Mouse (Mus musculus): Measurements from ENCODE around the gene Gm5737.

Gene Gm5737

DNA sequence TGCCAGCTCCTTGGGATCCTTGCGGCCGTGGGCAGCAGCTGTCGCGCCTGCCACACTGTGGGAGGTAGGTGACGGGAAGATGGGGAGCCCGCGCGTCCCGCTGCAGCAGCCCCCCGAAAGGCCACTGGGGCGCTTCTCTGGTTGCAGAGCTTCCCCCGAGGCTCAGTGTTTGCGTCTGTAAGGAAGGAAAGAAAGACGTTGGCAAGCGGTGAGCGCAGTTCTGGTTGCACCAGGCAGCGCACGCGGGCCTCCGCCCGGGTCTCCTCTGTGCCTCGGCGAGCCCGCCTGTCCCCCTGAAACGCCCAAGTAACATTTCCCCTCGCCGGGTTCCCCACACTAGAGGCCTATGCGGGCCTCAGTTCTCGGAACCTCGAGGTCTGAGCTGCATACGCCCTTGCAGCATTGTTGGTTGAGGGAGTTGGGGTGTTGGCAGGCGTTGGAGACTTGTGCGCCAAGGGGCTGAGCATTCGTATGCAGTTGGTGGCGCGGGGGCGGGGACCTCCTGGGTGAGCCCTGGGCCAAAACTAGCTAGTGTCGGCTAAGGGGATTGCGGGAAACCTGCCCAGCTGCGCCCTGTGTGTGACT, 31.0 kb downstream of the Gm5737 start:
- peak; percentile 53 for ATAC-seq (ENCODE audit: low TSS enrichment)

DNA sequence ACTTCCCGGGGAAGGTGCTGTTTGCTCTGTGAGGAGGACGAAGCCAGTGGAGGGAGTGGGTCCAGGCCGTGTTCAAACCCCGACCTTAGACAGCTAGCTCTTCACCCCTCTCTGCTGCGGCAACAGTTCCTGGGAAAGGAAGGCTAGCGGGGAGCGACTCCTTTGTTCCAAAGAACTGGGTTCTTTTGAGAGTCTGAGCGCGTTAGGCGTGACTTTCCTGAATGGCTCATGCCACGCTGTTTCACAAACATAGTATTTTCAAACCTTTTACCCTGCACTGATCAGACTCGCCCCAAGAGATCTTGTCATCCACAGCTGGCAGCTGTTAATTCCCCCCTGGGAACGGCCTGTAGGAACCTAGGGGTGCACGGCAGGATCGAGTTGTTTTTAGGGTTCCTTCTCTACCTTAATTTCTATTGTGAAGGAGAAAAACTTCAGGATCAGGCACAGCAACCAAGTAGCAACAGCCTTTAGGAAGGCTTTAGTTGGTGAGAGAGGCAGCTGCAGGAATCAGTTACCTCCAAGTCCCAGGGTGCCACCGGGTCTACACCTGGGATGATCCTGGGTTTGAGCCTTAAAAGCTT, 31.8 kb downstream of the Gm5737 start:
- no peak for ATAC-seq (ENCODE audit: low TSS enrichment)

DNA sequence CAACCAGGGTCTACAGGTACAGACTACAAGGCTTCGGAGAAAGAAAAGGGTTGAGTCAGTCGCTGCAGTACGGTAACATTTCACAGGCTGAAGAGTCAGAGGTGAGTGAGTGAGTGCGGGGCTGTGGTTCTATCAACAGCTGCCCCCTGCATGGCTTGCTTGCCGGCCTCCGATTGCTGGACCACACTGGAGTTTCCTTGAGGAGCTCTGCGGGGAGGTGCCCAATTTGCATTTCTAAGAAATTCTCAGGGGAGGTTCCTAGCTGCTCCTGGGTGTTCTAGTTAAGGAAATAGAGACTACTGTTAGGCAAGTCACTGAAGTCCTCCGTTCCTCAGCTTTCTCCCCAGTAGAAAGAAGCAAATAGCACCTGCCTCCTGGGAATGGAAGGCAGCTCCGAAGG, 32.5 kb downstream of the Gm5737 start:
- ATAC-seq (ENCODE audit: low TSS enrichment) = no peak

DNA sequence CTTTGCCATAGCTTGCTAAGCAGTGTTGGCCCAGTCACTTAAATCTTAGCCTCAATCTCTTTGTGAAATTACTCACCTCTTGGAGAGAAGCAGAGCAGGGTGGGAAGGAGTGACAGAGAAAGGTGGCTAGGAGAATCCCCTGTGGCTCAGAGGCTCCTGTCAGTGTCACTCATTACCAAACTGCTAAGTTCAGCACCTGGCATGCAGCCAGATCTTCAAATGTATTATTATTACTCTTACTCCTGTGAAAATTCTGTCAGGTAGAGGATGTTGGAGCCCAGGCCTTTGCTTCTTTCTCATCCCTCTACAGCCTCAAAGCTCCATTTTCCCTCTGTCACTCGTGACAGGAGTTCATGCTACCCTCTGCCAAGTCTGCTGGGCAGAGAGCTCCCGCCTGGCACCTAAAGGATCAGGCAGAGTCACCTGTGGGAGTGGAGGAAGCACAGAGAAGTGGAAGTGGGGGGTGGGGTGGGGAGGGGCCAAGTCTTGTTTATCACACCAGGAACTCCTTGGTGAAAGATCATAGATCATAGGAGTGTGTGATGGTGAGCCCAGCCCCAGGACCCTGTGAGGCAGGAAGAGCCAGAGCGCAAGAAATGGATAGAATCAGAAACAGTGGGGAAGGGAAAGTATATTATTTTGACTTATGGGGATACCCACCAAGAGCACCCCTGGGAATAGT, 36.8 kb downstream of the Gm5737 start:
- ATAC-seq (ENCODE audit: low TSS enrichment) = no peak

DNA sequence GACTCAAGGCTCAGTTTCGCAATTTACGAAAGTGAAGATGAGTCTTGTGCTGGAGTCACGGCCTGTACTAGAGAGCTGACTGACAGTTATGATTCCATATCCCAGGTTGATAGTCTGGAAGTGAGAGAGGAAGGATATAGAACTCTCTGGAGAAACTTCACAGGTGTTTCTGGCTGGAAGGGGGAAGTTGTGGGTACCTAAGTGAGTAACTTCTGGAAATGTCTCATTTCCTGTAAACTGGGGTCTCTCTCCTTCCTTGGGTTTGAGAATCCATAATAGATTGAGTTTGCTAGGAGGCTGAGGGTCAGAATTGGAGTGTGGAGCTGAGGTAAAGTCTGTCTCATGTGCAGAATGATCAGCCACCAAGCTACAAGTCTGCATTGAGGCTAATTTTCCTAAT, 38.0 kb downstream of the Gm5737 start:
- ATAC-seq (ENCODE audit: low TSS enrichment) = no peak

DNA sequence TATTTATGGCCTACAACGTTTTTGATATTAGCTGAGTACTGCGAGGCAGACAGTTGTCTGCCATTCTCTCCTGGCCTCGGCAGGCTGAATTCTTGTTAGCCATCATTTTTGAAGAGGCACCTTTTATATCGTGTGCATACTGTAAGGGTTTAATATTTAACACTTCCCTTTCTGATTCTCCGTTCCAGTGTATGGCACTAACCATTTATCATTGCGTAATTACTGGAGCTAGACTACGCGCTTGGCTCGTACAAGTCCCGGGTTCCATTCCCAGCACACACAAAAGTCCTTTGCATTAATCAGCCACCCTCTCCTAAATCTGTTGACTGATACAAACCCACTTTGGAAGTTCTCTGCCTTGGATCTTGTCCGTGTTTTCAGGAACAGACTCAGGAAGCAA, 47.7 kb downstream of the Gm5737 start:
- ATAC-seq (ENCODE audit: low TSS enrichment) = no peak

DNA sequence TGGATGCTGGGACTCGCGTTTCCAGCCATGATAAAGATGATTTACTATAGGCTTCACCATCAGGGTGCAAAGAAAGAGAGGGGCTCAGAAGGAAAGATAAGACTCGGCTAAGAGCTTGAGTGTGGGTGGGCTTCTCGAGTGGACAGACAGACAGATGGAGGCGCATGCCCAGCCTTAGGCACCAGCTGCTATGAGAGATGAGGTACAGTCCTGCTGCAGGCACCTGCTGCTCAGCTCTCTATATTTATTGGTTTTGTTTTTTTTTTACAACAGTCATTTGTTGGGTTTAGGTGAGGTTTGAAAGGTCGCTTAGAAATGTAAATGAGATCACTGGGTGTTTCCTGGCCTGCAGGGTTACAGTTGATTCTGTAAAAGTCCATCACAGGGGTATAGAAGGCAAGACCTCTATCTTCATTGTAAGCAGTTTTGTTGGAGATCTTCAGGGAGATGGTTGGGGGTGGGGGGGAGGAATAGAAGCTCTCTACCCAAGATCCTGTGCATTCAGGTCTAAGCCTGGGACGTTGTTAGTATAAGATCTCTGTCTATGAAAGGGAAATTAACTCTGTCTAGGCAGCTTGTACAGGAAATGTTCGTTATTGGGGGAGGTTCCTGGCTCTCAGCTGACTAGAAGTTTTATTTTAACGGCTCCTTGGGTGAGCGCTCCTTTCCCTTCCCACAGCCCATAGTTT, 48.8 kb downstream of the Gm5737 start:
- no peak for ATAC-seq (ENCODE audit: low TSS enrichment)

DNA sequence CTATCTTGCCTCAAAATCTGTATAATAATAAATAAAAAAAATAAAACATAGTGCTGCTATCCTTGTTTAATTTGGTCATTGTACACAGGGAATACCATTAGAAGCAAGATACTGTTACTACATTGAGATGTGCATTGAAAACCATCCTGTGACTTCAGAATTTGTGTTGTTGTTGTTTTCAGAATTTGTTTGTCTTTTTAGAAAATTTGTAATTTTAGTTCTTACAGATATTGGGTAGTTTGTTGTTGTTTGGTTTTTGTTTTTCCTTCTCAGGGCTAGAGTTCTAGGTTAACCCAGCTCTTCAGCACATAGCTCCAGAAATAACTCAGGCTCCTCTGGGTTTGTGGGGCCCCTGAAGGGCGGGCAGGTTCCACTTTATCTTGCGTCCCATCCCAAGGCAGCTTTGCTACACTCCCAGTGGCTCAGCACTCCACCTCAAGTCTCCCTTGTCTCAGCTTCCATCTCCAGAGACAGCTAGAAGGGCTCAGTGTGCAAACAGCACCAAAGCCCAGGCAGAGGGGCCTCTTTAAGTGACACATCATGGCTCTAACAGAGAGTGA, 49.4 kb downstream of the Gm5737 start:
- no peak for ATAC-seq (ENCODE audit: low TSS enrichment)

DNA sequence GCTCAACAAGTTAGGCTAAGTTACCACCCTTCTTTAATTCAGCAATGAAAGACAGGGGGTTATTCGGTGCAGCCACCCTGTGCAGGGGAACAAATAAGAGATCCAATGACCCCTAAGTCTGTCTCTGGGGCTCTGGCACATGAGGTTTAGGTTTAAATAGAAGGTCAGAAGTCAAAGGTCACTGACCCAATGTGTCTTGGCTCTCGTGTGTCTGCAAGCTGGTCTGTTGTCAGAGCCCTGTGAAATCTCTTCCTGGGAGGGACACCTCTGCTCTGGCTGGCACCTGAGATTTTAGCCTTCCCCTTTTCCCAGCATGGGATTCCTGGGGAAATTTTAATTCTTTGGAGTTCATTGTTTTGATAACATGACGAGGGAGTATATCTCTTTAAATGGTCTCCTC, 50.0 kb downstream of the Gm5737 start:
- ATAC-seq (ENCODE audit: low TSS enrichment) = no peak

DNA sequence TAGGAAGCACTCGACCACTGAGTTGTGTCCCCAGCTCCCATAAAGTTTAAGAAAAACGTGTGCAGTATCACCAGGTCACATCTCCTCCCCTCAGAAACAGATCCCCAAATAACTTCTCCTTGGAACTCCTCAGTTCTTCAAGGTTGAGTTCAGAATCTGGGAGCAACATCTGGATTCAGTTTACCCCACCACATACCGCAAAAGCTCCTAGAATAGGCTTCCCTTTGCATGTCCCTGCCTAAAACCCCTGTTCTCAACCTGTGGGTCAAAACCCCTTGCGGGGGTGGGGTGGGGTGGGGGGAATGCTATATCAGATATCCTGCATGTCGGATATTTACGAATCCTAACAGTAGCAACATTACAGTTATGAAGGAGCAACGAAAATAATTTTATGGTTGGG, 50.5 kb downstream of the Gm5737 start:
- ATAC-seq (ENCODE audit: low TSS enrichment) = no peak

DNA sequence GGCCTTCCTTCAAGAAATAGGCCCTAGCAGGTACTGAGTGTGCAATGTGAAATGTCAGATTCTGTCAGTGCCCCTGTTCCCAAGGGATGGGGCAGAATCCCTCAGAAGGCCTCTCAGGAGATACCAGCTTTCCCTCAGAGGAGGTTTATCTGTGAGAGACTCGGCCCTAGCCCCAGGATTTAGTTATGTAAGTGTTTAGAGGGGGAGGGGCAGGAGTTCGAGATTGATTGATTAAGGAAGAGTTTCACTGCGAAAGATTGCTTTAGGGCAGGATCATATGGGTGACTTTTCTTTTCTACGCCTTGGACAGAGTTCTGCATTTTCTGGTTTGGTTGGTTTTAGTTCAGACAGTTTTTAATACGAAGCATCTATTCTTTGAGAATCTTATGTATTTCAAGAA, 51.3 kb downstream of the Gm5737 start:
- no peak for ATAC-seq (ENCODE audit: low TSS enrichment)

DNA sequence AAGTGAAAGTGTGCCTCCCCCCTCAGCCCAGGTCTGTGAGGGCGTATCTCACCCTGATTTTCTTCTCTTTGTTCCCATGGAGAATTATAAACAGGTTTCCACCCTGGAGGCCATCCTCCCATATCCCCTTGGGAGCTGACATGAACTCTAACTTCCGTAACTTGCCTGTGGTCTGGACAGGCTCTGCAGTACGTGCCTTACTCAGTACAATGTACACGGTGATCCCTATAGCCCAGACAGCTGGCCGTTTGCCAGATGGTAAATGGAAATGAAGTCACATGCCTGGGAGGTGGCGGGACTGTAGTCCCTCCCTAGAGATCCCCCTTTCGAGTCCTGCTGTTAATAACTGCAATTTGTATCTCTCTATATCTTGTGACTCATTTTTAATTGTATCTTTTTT, 52.9 kb downstream of the Gm5737 start:
- ATAC-seq (ENCODE audit: low TSS enrichment) = no peak

DNA sequence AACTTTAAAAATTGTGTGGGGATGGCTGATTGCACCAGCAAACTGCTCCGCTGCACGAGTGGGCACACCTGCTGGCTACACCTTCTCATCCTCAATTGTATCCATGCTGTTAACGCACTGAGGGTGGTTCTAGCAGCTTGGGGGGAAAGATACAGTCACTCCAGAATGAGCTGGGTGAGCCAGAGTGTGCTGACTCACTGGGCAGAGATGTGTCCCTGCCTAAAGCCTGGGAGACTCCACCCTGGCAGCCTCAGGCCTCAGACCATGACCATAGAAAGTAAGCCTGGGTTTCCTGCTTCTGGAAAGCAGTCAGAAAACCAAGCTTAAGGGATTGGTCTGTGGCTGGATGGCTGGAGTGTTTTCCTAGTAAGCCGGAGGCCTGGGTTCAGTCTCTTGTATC, 53.7 kb downstream of the Gm5737 start:
- ATAC-seq (ENCODE audit: low TSS enrichment) = peak; percentile 28; the same call in 1 of the 2 replicates

DNA sequence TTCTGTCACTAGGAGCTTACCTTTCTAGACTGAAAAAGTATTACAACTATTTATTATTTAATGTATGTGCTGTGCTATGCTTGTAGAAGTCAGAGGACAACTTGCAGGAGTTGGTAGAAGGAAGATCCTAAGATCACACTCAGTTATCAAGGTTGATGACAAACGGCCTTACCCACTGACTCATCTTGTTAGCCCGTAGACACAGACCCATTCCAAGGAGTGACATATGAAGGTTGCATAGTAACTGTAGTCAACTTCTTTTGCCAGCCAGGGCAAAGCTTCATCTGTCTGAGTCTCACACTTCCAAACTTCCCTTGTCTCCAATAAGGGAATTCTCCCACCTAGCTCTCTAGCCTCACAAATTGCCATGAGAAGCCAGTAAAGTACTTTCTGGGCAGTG, 54.5 kb downstream of the Gm5737 start:
- ATAC-seq (ENCODE audit: low TSS enrichment) = no peak

DNA sequence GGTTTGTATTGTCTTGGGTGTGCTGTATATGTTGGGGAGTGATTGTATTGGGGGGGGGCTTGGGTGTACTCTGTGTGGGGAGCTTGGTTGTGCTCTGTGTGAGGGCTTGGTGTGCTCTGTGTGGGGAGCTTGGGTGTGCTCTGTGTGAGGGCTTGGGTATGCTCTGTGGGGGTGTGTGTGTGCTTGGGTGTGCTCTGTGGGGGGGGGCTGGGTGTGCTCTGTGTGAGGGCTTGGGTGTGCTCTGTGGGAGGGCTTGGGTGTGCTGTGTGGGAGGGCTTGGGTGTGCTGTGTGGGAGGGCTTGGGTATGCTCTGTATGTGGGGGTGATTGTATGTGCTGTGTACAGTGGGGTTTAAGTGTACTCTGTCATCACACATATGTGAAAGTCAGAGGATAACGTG, 55.6 kb downstream of the Gm5737 start:
- ATAC-seq (ENCODE audit: low TSS enrichment) = no peak

DNA sequence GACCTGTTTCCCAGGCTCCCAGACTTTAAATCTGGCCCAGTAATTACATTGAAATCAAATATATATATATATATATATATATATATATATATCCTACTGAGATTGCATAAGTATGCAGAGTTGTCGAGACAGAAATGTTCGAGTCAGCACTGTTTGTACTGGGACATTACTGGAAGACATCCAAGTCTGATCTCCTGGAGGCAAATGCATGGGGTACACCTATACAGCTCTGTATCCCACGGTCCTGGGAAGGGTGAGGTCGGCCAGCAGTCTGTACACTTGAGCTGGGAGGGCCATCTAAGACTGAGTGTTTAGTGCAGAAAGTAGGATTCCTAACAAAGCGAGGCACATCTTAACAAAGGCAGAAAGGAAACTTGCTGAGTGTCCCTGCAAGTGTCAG, 57.7 kb downstream of the Gm5737 start:
- peak; percentile 21 for ATAC-seq (ENCODE audit: low TSS enrichment)

DNA sequence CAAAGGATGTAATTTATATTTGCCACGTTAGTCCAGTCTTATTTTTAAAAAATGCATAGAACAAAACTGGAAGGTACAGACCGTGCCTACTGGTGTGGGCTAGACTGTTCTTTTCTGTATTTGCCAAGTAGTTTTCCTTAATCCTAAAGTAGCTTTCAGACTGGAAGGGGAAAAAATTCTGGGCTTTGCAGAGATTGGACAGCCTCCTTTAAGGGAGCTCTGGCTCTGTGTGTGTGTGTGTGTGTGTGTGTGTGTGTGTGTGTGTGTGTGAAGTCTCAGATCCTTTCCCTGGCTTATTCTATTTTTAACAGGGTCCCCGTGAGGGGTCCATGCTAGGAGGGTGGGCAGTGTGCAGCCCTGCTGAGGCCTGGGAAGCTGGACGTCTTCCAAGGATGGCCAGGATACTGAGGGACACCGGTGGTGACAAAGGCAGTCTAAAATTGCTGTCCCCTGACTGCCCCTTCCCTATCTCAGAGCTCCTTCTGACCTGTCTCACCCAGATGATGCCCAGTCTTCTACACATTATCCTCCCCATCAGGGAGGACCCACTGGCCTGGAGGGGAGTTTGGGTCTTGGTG, 58.4 kb downstream of the Gm5737 start:
- peak; percentile 64 for ATAC-seq (ENCODE audit: low TSS enrichment)

DNA sequence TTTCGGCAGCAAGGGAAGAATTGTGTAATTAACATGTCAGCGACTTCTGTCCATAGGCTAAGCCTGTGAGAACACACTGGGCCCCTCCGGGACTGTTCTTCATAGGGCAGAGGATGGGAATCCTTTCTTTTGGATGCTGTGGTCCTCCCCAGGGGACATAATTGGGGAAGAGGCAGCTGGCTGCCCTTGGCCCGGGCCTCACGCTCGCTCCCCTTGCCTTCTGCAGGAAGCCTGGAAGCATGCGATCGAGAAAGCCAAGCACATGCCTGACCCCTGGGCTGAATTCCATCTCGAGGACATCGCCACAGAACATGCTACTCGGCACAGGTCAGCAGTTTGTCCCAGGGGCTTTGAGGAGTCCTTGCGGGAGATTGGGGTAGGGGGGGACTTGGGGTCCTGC, 60.9 kb downstream of the Gm5737 start:
- ATAC-seq (ENCODE audit: low TSS enrichment) = no peak

DNA sequence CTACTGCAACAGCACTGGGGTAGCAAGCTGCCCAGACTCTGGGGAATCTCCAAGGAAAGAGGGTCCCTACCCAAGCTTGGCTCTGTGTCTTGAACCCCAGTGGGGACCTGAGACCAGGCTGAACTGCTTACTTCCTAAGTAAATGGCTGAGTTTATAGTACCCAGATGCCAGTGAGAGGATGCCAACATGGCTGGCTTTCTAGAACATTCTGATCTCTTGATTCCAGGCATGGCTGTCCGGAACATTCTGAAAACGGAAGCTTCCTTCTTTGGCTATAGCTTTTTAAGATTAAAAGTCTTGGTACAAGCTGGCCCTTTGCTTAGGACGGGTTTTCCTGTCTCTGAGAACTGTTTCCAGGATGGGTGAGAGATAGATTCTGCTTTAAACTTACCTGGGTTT, 61.9 kb downstream of the Gm5737 start:
- ATAC-seq (ENCODE audit: low TSS enrichment) = no peak

DNA sequence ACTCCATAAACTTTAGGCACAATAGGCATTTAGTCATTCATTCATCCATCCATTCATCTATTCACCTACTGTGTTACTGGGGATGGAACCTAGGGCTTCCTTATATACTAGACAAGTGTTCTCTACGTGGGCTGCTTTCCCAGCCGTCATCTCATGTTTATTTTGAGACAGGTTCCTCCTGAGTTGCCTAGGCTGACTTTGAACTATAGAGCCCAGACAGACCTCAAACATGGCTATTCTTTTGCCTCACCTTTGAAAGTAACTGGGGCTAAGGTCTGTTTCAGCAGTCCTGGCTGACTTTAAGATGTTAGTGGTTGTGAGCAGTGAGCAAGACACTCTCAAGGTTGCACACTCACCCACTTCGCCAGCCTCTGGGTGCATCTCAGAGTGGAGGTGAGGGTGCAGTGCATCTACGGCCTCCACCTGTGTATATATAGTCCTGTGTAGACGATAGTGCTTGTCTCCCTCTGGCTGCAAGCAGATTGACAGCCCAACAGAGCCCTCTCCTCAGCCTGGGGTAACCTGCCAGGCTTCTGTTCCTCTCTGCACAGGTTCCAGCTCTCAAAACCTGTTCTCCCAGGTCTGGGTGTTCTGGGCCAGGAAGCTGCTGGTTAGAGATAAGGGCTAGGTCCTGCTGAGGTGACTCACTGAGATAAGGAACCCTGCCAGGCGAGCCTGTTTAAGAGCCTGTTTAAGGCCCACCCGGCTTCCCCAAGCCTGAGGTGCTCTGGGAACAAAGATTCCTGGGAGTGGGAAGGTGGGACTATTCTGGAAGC, 62.8 kb downstream of the Gm5737 start:
- ATAC-seq (ENCODE audit: low TSS enrichment) = no peak

DNA sequence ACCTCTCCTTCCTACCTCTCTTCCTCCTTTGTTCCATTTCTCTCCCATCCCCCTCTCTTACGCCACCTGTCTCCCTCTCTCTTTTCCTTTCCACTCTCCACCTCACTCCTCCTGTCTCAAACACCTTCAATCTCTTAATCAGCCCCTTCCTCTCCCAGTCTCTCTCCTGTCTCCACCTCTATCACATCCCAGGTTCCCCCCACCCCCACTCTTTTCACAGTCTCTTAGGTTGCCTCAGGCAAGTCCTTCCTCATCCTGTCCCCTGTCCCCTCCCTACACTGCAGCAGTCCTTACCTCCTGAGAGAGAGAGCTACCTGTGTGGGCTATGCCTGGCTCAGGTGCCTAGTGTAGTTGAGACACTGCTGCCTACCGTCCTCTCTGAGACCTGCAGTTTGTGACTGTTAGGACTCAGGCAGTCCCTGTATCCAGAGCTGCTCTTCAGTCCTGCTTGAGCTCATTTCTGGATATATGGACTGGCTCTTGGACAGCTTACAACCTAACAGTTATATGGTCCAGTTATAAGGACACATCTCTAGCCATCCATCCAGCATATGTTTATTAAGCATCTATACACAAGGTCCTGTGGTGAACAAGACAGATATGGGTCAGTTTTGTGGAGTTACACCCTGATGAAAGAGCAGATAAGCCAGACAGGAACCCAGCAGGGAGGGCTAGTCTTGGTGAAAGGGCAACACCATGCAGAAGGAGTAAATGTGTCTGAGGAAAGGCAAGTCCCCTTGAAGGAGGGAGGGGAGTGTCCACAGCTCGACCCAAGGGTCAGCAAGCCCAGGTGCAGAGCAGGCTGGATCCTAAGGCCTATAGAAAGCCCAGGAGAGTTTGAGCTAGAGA, 63.6 kb downstream of the Gm5737 start:
- ATAC-seq (ENCODE audit: low TSS enrichment) = no peak

Measured in frontal cortex, adult (tissue).